Mouse (Mus musculus) liver, embryonic 16.5 days (tissue): ENCODE measurements around the gene Mcam. TPM values are rescaled to one million over a fixed set of nuclear protein-coding genes. Genes with fewer than 3 reads are reported as not detected.

Experiments
- ATAC-seq: fragments of 200-750 bp; cut with Nextera tagmentation; 2 replicates; pipeline ENCODE4 v1.8.0; 2017; ENCODE audit warnings: low read depth, mild to moderate bottlenecking, moderate number of reproducible peaks, moderate library complexity
- H3K27ac ChIP-seq: fragments of 300-500 bp; sonication (generic); 2 replicates; pipeline ENCODE4 v1.5.1; 2014; ENCODE audit warnings: mild to moderate bottlenecking, low read length
- H3K27me3 ChIP-seq: fragments of 300-500 bp; sonication (generic); 2 replicates; pipeline ENCODE4 v1.6.1; 2014; ENCODE audit warnings: low read depth, low read length, mixed read lengths; ENCODE audit not compliant: control insufficient read depth, insufficient read depth
- H3K36me3 ChIP-seq: fragments of 300-500 bp; sonication (generic); 2 replicates; pipeline ENCODE4 v1.6.1; 2014; ENCODE audit warnings: mild to moderate bottlenecking; ENCODE audit not compliant: control insufficient read depth, insufficient read depth
- H3K4me1 ChIP-seq: fragments of 300-500 bp; sonication (generic); 2 replicates; pipeline ENCODE4 v1.6.1; 2014; ENCODE audit warnings: low read depth, low read length, mixed read lengths; ENCODE audit not compliant: control insufficient read depth
- H3K4me2 ChIP-seq: fragments of 300-500 bp; sonication (generic); 2 replicates; pipeline ENCODE4 v1.6.1; 2014; ENCODE audit warnings: low read depth, low read length, mixed read lengths
- H3K4me3 ChIP-seq: fragments of 300-500 bp; sonication (generic); 2 replicates; pipeline ENCODE4 v1.5.1; 2014; ENCODE audit warnings: low read depth, mild to moderate bottlenecking, low read length
- H3K9ac ChIP-seq: fragments of 300-500 bp; sonication (generic); 2 replicates; pipeline ENCODE4 v1.6.1; 2014; ENCODE audit warnings: low read depth, low read length
- H3K9me3 ChIP-seq: fragments of 300-500 bp; sonication (generic); replicated peaks from 2 replicates; pipeline ENCODE4 v1.6.1; 2016; ENCODE audit warnings: low read length; ENCODE audit not compliant: control insufficient read depth
- WGBS: fragments of 180-500 bp; shearing (Covaris S2); extraction: QIAGEN DNeasy Blood & Tissue Kit; methylation state at CpG from one replicate; pipeline ENCODE4 v1.1.7; 2014; ENCODE audit not compliant: insufficient replicate concordance; 5-methylcytosine and 5-hydroxymethylcytosine counted together
- polyA plus RNA-seq: library from polyadenylated mRNA; unstranded; fragments of >200 nt; fragmentation: Nextera tagmentation; extraction: Ambion mirVana; gene quantifications from 2 replicates; pipeline ENCODE4 v1.2.1, GENCODE M21; 2015

The Mcam gene
- 4.5 and 5.6 TPM in 2 replicates for polyA plus RNA-seq

DNA sequence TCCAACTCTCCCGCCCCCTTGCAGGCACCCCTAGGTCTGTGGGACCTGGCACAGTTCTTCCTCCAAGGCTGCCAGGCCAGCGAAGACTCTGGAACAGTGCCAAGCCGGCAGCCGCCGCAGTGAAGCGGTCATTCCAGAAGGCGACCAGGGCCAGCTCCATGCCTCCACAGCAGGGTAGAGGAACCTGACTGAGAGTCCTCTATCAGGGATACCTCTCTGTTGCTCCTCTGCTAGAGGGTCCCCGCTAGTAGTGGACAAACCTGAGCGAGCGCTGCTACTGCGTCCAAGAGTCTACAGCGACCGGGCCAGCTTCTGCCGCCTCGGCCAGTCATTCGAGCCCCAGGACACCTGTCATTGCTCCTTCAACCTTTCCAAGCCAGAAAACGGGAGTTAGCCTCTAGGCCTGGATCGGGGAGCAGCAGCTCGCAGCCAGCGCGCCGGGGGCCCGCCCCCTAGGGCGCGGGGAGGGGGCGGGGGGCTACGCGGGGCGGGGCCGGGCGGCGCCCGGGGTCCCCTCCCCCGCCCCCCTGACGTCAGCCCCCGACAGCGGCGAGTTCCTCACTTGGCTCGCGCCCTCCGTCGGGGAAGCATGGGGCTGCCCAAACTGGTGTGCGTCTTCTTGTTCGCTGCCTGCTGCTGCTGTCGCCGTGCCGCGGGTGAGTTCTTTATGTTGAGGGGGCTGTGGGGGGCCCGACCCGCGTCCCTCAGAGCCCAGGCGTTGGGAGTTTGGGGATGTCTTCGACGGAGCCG lies at the start of gene Mcam:
Mcam (plus strand) TSS at position 369 of the 750 bp plus-strand sequence.
- peak within 1 kb of the TSS; percentile 27 for H3K9ac ChIP-seq
- no peak within 1 kb of the TSS for H3K27ac ChIP-seq
- ATAC-seq = 0 out of 2 replicates have a peak, but pooled peaks have one; percentile 7
- H3K9me3 ChIP-seq = no peaks in the 10 kb centered on the region
- H3K4me2 ChIP-seq = peak within 1 kb of the TSS; percentile 62
- H3K4me3 ChIP-seq = peak within 1 kb of the TSS; percentile 53
- peaks cover 9% of the 10 kb centered on the region for H3K4me1 ChIP-seq
- peaks cover 75% of the 10 kb centered on the region for H3K27me3 ChIP-seq
- no peaks in the 10 kb centered on the region for H3K36me3 ChIP-seq
- WGBS = 1% methylated on average over 49 of the region's 55 CpGs

DNA sequence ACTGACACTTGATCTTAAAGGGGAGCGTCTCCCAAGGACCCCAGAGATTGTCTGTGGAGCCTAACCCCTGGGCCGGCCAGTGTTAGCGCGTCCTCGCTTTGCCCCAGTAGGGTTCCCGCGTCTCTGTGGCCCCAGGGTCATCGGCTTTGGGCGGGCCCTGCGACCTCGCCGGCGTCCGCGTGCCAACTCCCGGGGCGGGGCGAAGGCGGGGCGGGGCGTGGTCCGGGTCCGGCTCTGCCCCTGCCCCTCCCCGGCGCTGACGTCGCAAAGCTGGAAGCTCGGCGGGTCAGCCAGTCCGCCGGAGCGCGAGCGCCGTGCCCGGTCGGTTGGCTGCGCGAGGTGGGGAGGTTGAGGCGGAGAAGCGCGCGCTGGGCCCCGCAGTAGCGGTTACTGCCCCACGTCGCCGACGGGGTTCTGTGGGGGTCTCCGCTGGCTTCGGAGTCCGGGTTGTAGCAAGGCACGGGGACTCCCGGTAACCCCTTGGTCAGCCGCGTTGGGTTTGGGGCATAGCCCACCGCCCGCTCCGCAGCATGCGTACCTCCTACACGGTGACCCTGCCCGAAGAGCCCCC lies 49.5 kb upstream of the Mcam start:
- H3K9ac ChIP-seq = peak overlapping the region; percentile 60
- peak; percentile 88 for ATAC-seq
- WGBS = under 1% methylated on average over 62 of the region's 62 CpGs
- H3K27ac ChIP-seq = no peak overlapping the region
- no peaks in the 10 kb centered on the region for H3K9me3 ChIP-seq
- H3K36me3 ChIP-seq = no peaks in the 10 kb centered on the region
- H3K4me2 ChIP-seq = peak overlapping the region; percentile 87
- H3K27me3 ChIP-seq = peaks cover 23% of the 10 kb centered on the region
- H3K4me3 ChIP-seq = peak overlapping the region; percentile 61
- peaks cover 22% of the 10 kb centered on the region for H3K4me1 ChIP-seq

DNA sequence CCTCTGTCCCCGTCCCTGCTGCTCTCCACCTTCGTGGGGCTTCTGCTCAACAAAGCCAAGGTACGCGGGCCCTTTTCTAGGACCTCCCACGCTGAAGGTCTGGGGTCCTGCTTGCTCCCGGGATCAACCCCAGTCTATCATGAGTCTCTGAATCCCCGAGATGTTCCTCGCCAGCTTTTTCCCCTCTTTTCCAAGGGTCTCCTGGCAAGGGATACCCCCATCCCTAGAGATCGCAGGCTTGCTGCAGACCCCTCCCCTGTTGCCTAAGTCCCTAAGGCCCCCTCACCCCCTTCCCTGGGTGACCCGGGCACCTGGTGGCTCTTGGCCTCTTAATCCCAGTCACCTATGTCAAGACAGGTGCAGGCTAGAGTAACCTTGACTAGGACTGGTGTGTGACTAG lies 49.0 kb upstream of the Mcam start:
- no peak overlapping the region for H3K27ac ChIP-seq

DNA sequence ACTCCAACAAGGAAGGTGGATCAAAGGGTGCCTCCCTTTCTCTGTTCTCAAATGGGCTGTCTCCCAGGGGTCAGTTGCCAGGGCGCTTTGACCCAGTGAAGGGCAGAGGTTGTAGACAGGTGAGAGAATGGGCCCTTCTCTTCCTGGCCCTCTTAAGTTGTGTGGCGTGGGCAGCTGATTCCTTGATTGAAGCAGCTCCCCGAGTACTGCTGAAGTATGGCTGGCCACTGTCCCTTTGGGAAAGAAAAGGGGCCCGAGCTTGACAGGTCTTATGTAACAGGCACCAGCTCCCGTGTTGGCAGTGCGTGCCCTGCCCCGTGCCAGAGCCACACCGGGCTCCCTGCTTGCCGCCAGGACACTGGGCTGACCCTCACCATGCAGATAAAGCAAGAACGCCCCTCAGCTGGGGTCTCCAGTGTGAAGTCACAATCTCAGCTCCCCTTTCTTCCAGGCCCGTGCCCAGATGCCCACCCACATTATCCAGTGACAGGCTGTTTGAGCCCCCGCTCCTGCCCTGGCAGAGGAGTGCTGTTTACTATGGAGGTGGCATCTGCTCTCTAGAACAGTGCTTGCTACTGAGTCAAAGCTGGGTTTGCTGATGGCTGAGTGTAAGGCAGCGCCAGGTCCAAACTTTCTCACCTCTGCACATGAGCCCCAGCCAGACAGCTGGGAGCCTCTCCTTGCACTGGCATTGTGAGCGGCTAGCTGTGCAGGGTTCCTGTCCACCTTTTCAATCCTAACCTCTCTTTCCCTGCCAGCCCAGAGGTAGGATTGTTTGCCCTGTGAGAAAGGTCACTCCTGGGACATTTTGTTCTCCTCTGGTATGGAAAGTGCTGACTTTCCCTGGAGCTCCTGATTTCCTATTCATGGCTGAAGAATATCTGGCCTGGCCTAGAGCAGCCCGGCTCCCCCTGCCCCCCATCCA lies 48.3 kb upstream of the Mcam start:
- H3K4me2 ChIP-seq = peak overlapping the region; percentile 87; the same call in 1 of the 2 replicates
- H3K27ac ChIP-seq = no peak overlapping the region
- 62% methylated on average over 15 of the region's 15 CpGs for WGBS
- ATAC-seq = no peak
- H3K9me3 ChIP-seq = no peaks in the 10 kb centered on the region
- H3K9ac ChIP-seq = no peak overlapping the region
- H3K4me1 ChIP-seq = peaks cover 22% of the 10 kb centered on the region
- peaks cover 23% of the 10 kb centered on the region for H3K27me3 ChIP-seq
- H3K36me3 ChIP-seq = no peaks in the 10 kb centered on the region
- no peak overlapping the region for H3K4me3 ChIP-seq

More for the DNA sequence above, 49.0 kb upstream of the Mcam start:
- Histone ChIP-seq H3K9me3 (no peaks in the 10 kb centered on the region), H3K27me3 (peaks cover 23% of the 10 kb centered on the region), H3K4me3 (peak overlapping the region; percentile 61), H3K4me2 (peak overlapping the region; percentile 87), H3K4me1 (peaks cover 22% of the 10 kb centered on the region), H3K36me3 (no peaks in the 10 kb centered on the region), H3K9ac (peak overlapping the region; percentile 60)
- ATAC-seq = no peak
- WGBS = 7% methylated on average over 10 of the region's 10 CpGs

DNA sequence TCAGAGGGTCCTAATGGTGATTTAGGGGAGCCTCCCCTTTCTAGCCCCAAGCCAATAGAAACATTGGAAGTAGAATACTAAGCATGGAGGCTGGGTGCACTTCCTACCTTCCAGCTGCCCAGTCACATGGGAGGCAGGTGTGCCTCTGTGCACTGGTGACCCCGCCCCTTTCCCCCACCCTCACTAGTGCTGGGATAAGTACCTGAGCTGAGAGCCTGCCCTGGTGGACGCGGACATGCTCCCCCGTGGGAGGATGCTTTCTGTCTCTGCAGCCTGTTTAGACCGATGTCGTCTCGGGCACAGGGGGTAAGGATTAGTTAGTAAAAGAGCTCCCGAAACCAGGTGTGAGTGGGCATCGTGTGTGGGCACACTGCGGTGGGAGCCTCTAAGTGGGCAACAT lies 47.3 kb upstream of the Mcam start:
- Histone ChIP-seq H3K27ac (no peak overlapping the region), H3K9me3 (no peaks in the 10 kb centered on the region), H3K36me3 (no peaks in the 10 kb centered on the region), H3K4me1 (peaks cover 22% of the 10 kb centered on the region), H3K4me2 (no peak overlapping the region), H3K4me3 (no peak overlapping the region), H3K27me3 (peaks cover 23% of the 10 kb centered on the region), H3K9ac (no peak overlapping the region)
- ATAC-seq = no peak
- 61% methylated on average over 10 of the region's 10 CpGs for WGBS

DNA sequence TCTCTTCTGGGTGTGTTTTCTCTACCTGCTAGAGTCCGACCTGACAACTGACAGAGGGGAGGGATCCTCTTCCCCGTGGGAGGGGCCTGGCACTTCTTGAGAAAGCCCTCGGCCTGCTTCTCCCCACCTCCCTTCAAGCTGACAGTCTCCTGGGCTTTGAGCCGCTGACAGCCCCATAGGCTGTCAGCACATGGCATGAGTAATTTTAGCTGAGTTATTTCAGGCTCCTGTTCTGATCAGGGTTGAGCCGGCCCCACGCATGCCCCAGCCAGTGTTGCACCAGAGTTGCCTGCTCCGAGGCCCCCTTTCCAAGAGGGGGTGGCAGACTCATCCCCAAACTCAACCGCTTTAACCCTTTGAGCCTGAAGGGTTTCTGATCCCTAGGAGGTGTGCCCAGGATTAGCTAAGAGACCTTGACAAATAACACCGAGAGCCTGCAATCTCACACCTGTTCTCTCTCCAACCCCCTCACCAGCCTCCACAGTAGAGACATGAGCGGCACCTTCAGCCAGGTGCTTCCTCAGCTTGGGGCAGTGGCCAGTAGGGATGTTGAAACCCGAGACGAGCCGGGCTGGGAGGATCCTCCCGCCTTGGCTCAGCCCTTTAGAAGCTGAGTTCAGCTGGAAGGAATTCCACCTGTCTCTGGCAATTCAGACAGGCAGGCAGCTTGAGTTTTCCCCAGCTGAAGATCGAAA lies 46.4 kb upstream of the Mcam start:
- WGBS = 24% methylated on average over 15 of the region's 15 CpGs
- H3K4me3 ChIP-seq = no peak overlapping the region
- H3K4me2 ChIP-seq = 0 out of 2 replicates have a peak overlapping the region, but pooled peaks have one; percentile 19
- H3K36me3 ChIP-seq = no peaks in the 10 kb centered on the region
- H3K4me1 ChIP-seq = peaks cover 22% of the 10 kb centered on the region
- peaks cover 23% of the 10 kb centered on the region for H3K27me3 ChIP-seq
- H3K27ac ChIP-seq = no peak overlapping the region
- H3K9ac ChIP-seq = no peak overlapping the region
- ATAC-seq = no peak
- no peaks in the 10 kb centered on the region for H3K9me3 ChIP-seq

DNA sequence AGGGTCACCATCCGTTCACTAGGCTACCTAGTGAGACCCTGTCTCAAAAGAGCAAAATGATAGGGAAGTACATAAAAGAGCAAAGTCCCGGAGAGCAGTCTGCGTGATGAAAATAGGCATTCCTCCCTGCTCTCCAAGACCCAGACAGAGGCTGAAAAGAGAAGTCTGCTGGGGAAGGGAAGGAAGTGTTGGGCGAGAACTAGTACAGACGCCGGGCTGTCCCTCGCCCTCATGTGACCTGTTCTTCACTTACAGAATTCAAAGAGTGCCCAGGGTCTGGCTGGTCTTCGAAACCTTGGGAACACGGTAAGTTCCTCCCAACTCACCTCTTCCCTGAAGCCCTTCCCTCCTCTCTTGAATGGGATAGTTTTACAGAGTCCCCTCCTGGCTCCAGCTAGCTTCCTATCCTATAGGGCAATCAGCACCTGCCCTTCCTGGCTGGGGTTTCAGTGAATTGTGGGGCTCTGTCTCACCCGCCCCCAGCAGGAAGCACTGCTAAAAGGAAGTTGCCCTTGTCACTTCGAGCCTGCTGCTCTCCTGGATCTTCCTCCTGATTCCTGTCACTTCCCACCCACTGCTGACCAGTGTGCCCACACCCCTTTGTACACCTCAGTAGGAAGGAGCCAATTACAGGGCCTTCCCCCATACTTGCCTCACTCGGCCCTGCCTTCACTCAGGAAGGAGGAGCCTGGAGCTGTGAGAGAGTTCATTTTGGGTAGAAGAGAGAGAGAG lies 45.2 kb upstream of the Mcam start:
- H3K27ac ChIP-seq = 0 out of 2 replicates have a peak overlapping the region, but pooled peaks have one; percentile 45
- no peak overlapping the region for H3K4me3 ChIP-seq
- H3K4me2 ChIP-seq = peak overlapping the region; percentile 15; the same call in 1 of the 2 replicates
- H3K9me3 ChIP-seq = no peaks in the 10 kb centered on the region
- peaks cover 13% of the 10 kb centered on the region for H3K27me3 ChIP-seq
- no peak overlapping the region for H3K9ac ChIP-seq
- WGBS = 22% methylated on average over 12 of the region's 12 CpGs
- H3K36me3 ChIP-seq = no peaks in the 10 kb centered on the region
- no peak; the same call in 1 of the 2 replicates for ATAC-seq
- peaks cover 17% of the 10 kb centered on the region for H3K4me1 ChIP-seq
